Mouse (Mus musculus): ENCODE measurements around the gene Akap8. TPM values are rescaled to one million over a fixed set of nuclear protein-coding genes. Genes with fewer than 3 reads are reported as not detected.

Akap8 gene
- polyA plus RNA-seq (2015; fragmentation: Nextera tagmentation; extraction: Ambion mirVana), result 117 and 119 TPM in 2 replicates

- H3K4me1 ChIP-seq, result peaks cover 32% of the 10 kb centered on the region
- H3K36me3 ChIP-seq, result peaks cover 59% of the 10 kb centered on the region
- peak within 1 kb of the TSS; percentile 92 for H3K9ac ChIP-seq
- peak within 1 kb of the TSS; percentile 87 for H3K4me2 ChIP-seq
- no peaks in the 10 kb centered on the region for H3K27me3 ChIP-seq
- peak within 1 kb of the TSS; percentile 99 for H3K27ac ChIP-seq
- no peaks in the 10 kb centered on the region for H3K9me3 ChIP-seq (replicated peaks)
- WGBS, result under 1% methylated on average over 81 of the region's 83 CpGs
- H3K4me3 ChIP-seq (replicated peaks), result peak within 1 kb of the TSS; percentile 98
- ATAC-seq (replicated peaks; ENCODE audit: low FRiP score), result peak; percentile 97
Observed at GRCm38 (mm10) chr17:32320597-32321389, at the start of gene Akap8. TSS of gene Akap8 (minus strand) at chr17:32321238.

DNA sequence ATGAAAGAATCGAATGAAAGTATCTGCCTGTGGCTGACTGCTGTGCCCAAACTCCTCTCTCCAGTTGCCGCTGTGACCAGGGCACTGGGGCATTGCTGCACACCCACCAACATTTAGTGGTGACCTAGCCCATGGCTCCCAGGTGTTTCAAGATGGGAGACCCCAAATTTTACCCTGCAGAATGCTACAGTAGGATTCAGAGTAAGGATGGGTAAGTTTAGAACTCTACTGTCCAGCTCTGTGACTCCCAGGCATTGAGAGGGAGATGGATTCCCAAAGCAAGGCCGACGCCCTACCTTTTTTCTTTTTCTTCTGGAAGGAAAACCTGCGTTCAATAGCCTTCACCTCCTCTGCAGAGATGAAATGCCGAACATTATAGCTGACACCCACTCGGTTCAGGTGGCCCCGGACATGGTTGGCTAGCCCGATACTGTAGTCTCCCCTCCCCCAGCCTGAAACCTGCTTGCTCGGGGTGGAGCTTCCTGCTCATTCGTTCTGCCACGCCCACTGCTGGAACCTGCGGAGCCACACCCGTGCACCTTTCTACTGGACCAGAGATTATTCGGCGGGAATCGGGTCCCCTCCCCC lies 48.0 kb upstream of the Akap8 start:
- H3K4me2 ChIP-seq, result peak overlapping the region; percentile 57
- H3K27me3 ChIP-seq, result no peaks in the 10 kb centered on the region
- peak overlapping the region; percentile 40 for H3K4me3 ChIP-seq (replicated peaks)
- WGBS, result 10% methylated on average over 11 of the region's 17 CpGs
- H3K4me1 ChIP-seq, result peaks cover 24% of the 10 kb centered on the region
- H3K27ac ChIP-seq, result peak overlapping the region; percentile 75
- peak; percentile 61 for ATAC-seq (replicated peaks; ENCODE audit: low FRiP score)
- no peaks in the 10 kb centered on the region for H3K9me3 ChIP-seq (replicated peaks)
- no peaks in the 10 kb centered on the region for H3K36me3 ChIP-seq
- H3K9ac ChIP-seq, result peak overlapping the region; percentile 29; the same call in 1 of the 2 replicates

GRCm38 (mm10) chr17:32367706-32368105 lies 46.7 kb upstream of the Akap8 start:
- WGBS, result 89% methylated on average over 11 of the region's 11 CpGs
- ATAC-seq (replicated peaks; ENCODE audit: low FRiP score), result no peak
- no peak overlapping the region for H3K4me2 ChIP-seq
- no peak overlapping the region for H3K4me3 ChIP-seq (replicated peaks)
- H3K27ac ChIP-seq, result no peak overlapping the region
- H3K9me3 ChIP-seq (replicated peaks), result no peaks in the 10 kb centered on the region
- no peak overlapping the region for H3K9ac ChIP-seq
- H3K36me3 ChIP-seq, result peaks cover 1% of the 10 kb centered on the region; the same call in 1 of the 2 replicates
- no peaks in the 10 kb centered on the region for H3K27me3 ChIP-seq
- peaks cover 33% of the 10 kb centered on the region for H3K4me1 ChIP-seq

- no peak for ATAC-seq (replicated peaks; ENCODE audit: low FRiP score)
- no peaks in the 10 kb centered on the region for H3K27me3 ChIP-seq
- peaks cover 26% of the 10 kb centered on the region for H3K36me3 ChIP-seq
- H3K4me2 ChIP-seq, result peak overlapping the region; percentile 59
- H3K9me3 ChIP-seq (replicated peaks), result no peaks in the 10 kb centered on the region
- H3K9ac ChIP-seq, result no peak overlapping the region
- WGBS, result 58% methylated on average over 1 of the region's 1 CpGs
- no peak overlapping the region for H3K27ac ChIP-seq
- H3K4me1 ChIP-seq, result peaks cover 36% of the 10 kb centered on the region
- no peak overlapping the region for H3K4me3 ChIP-seq (replicated peaks)
Observed at GRCm38 (mm10) chr17:32365296-32365695, 44.3 kb upstream of the Akap8 start.

DNA sequence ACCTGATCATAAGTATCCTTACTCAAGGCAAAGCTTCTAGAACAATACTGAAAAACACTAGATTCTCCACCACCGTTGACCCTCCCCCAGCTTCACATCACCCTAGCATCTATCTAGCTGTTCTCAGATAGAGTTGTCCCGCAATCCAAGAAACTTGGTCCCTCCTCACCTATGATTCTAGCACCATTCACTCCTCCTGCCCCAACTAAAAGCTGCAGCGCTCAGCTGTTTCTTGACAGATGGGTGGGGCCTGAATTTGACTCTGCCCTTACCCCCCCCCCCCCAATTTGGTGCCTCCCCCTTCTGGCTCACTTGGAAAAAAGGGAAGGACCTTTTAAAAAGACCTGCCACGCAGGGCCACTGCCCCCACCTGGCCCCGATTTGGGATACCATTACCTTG lies 43.8 kb upstream of the Akap8 start:
- H3K4me2 ChIP-seq, result peak overlapping the region; percentile 59
- peak overlapping the region; percentile 37; the same call in 1 of the 2 replicates for H3K9ac ChIP-seq
- peak overlapping the region; percentile 83 for H3K27ac ChIP-seq
- peak overlapping the region; percentile 92 for H3K4me3 ChIP-seq (replicated peaks)
- peaks cover 36% of the 10 kb centered on the region for H3K4me1 ChIP-seq
- 0 out of 2 replicates have a peak, but pooled peaks have one; percentile 12 for ATAC-seq (replicated peaks; ENCODE audit: low FRiP score)
- peaks cover 30% of the 10 kb centered on the region for H3K36me3 ChIP-seq
- 56% methylated on average over 5 of the region's 5 CpGs for WGBS
- H3K9me3 ChIP-seq (replicated peaks), result no peaks in the 10 kb centered on the region
- H3K27me3 ChIP-seq, result no peaks in the 10 kb centered on the region

GRCm38 (mm10) chr17:32364331-32364730 lies 43.3 kb upstream of the Akap8 start:
- peak overlapping the region; percentile 80 for H3K4me2 ChIP-seq
- H3K27ac ChIP-seq, result peak overlapping the region; percentile 83
- no peaks in the 10 kb centered on the region for H3K9me3 ChIP-seq (replicated peaks)
- peaks cover 35% of the 10 kb centered on the region for H3K36me3 ChIP-seq
- peak; percentile 91 for ATAC-seq (replicated peaks; ENCODE audit: low FRiP score)
- H3K4me1 ChIP-seq, result peaks cover 36% of the 10 kb centered on the region
- peak overlapping the region; percentile 92 for H3K4me3 ChIP-seq (replicated peaks)
- H3K9ac ChIP-seq, result peak overlapping the region; percentile 96
- under 1% methylated on average over 44 of the region's 47 CpGs for WGBS
- H3K27me3 ChIP-seq, result no peaks in the 10 kb centered on the region

GRCm38 (mm10) chr17:32363821-32364301 lies 42.8 kb upstream of the Akap8 start:
- H3K9me3 ChIP-seq (replicated peaks), result no peaks in the 10 kb centered on the region
- H3K4me3 ChIP-seq (replicated peaks), result peak overlapping the region; percentile 92
- H3K4me2 ChIP-seq, result peak overlapping the region; percentile 80
- peaks cover 40% of the 10 kb centered on the region for H3K36me3 ChIP-seq
- ATAC-seq (replicated peaks; ENCODE audit: low FRiP score), result peak; percentile 42
- no peaks in the 10 kb centered on the region for H3K27me3 ChIP-seq
- peaks cover 32% of the 10 kb centered on the region for H3K4me1 ChIP-seq
- H3K9ac ChIP-seq, result peak overlapping the region; percentile 96
- H3K27ac ChIP-seq, result peak overlapping the region; percentile 76
- whole genome bisulfite sequencing, result 1% methylated on average over 18 of the region's 50 CpGs

- H3K4me1 ChIP-seq, result peaks cover 23% of the 10 kb centered on the region
Observed at GRCm38 (mm10) chr17:32362686-32363085, 41.6 kb upstream of the Akap8 start.

DNA sequence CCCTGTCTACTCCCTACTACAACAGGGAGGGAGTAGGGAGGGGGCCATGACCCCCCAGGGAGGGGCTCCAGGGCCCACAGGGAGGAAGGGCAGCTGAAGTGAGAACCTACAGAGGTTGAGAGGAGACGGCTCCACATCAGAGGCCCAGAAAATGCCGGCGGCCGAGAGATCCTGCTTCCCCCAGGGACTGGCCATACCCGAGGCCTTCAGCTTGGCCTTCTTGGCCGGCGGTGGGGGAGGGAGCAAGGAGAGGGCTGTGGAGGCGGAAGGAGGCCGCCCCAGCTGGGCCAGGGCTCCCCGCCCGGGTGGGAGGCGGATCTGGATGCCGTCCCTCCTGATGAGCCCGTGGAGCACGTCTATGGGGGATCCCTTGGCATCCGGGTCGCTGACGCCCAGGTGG lies 38.9 kb upstream of the Akap8 start:
- H3K27ac ChIP-seq, result no peak overlapping the region
- H3K36me3 ChIP-seq, result peaks cover 79% of the 10 kb centered on the region
- 88% methylated on average over 18 of the region's 18 CpGs for WGBS

More at GRCm38 (mm10) chr17:32362686-32363085, 41.6 kb upstream of the Akap8 start:
- H3K4me2 ChIP-seq, result peak overlapping the region; percentile 80
- H3K4me3 ChIP-seq (replicated peaks), result peak overlapping the region; percentile 92
- no peaks in the 10 kb centered on the region for H3K27me3 ChIP-seq
- H3K9me3 ChIP-seq (replicated peaks), result no peaks in the 10 kb centered on the region
- peaks cover 52% of the 10 kb centered on the region for H3K36me3 ChIP-seq
- H3K9ac ChIP-seq, result peak overlapping the region; percentile 96; the same call in 1 of the 2 replicates
- no peak overlapping the region for H3K27ac ChIP-seq
- ATAC-seq (replicated peaks; ENCODE audit: low FRiP score), result no peak
- WGBS, result 82% methylated on average over 4 of the region's 4 CpGs

GRCm38 (mm10) chr17:32358943-32359340 lies 37.9 kb upstream of the Akap8 start:
- Histone ChIP-seq H3K9ac (no peak overlapping the region), H3K27me3 (no peaks in the 10 kb centered on the region), H3K9me3 (replicated peaks) (no peaks in the 10 kb centered on the region), H3K36me3 (peaks cover 89% of the 10 kb centered on the region), H3K4me2 (no peak overlapping the region), H3K4me3 (replicated peaks) (no peak overlapping the region), H3K27ac (no peak overlapping the region), H3K4me1 (peaks cover 12% of the 10 kb centered on the region)
- no peak for ATAC-seq (replicated peaks; ENCODE audit: low FRiP score)
- WGBS, result 94% methylated on average over 6 of the region's 6 CpGs

More for the DNA sequence above, 38.9 kb upstream of the Akap8 start:
- H3K4me2 ChIP-seq, result no peak overlapping the region
- no peaks in the 10 kb centered on the region for H3K9me3 ChIP-seq (replicated peaks)
- peaks cover 16% of the 10 kb centered on the region for H3K4me1 ChIP-seq
- H3K9ac ChIP-seq, result no peak overlapping the region
- no peaks in the 10 kb centered on the region for H3K27me3 ChIP-seq
- no peak for ATAC-seq (replicated peaks; ENCODE audit: low FRiP score)
- no peak overlapping the region for H3K4me3 ChIP-seq (replicated peaks)

GRCm38 (mm10) chr17:32358192-32358942 lies 37.3 kb upstream of the Akap8 start:
- ATAC-seq (replicated peaks; ENCODE audit: low FRiP score), result no peak
- 97% methylated on average over 7 of the region's 7 CpGs for WGBS
- no peak overlapping the region for H3K27ac ChIP-seq
- peaks cover 10% of the 10 kb centered on the region for H3K4me1 ChIP-seq
- no peak overlapping the region for H3K4me3 ChIP-seq (replicated peaks)
- H3K36me3 ChIP-seq, result peaks cover 95% of the 10 kb centered on the region
- no peaks in the 10 kb centered on the region for H3K9me3 ChIP-seq (replicated peaks)
- H3K4me2 ChIP-seq, result no peak overlapping the region
- no peak overlapping the region for H3K9ac ChIP-seq
- no peaks in the 10 kb centered on the region for H3K27me3 ChIP-seq

Measured in kidney, embryonic 15.5 days (tissue).